Mouse (Mus musculus): ENCODE data around the gene Opa1. TPM values are rescaled to one million over a fixed set of nuclear protein-coding genes. Genes with fewer than 3 reads are reported as not detected.

Opa1 gene
- total and polyA plus RNA-seq, 3 experiments = 27.0 to 163 (median 143) TPM

- no peaks in the 10 kb centered on the region for H3K36me3 ChIP-seq (ENCODE audit: control insufficient read depth, insufficient read depth, low read length)
- no peak for DNase-seq
- no peak for TF ChIP-seq CTCF (IDR thresholded peaks at IDR 0.05)
- TF ChIP-seq POLR2A (IDR thresholded peaks at IDR 0.05; ENCODE audit: insufficient read depth, low read depth, low read length) = no peak
- no peak for TF ChIP-seq EP300 (IDR thresholded peaks at IDR 0.05; ENCODE audit: insufficient read depth, low read depth, low read length)
- no peak overlapping the region for H3K4me3 ChIP-seq
- no peaks in the 10 kb centered on the region for H3K79me2 ChIP-seq (replicated peaks; ENCODE audit: control insufficient read depth, insufficient read depth, low read length)
- WGBS = 33% methylated on average over 6 of the region's 6 CpGs
- intact Hi-C loops (cut with DNase I) = no loop called here
- no peaks in the 10 kb centered on the region for H3K4me1 ChIP-seq (ENCODE audit: control insufficient read depth, insufficient read depth, low read length)
- H3K27me3 ChIP-seq (ENCODE audit: control insufficient read depth, insufficient read depth, low read length) = no peaks in the 10 kb centered on the region
- H3K27ac ChIP-seq = no peak overlapping the region
- H3K9ac ChIP-seq (ENCODE audit: low read depth, low read length) = no peak overlapping the region
Measured at GRCm38 (mm10) chr16:29686141-29686540, 107.0 kb downstream of the Opa1 start.

DNA sequence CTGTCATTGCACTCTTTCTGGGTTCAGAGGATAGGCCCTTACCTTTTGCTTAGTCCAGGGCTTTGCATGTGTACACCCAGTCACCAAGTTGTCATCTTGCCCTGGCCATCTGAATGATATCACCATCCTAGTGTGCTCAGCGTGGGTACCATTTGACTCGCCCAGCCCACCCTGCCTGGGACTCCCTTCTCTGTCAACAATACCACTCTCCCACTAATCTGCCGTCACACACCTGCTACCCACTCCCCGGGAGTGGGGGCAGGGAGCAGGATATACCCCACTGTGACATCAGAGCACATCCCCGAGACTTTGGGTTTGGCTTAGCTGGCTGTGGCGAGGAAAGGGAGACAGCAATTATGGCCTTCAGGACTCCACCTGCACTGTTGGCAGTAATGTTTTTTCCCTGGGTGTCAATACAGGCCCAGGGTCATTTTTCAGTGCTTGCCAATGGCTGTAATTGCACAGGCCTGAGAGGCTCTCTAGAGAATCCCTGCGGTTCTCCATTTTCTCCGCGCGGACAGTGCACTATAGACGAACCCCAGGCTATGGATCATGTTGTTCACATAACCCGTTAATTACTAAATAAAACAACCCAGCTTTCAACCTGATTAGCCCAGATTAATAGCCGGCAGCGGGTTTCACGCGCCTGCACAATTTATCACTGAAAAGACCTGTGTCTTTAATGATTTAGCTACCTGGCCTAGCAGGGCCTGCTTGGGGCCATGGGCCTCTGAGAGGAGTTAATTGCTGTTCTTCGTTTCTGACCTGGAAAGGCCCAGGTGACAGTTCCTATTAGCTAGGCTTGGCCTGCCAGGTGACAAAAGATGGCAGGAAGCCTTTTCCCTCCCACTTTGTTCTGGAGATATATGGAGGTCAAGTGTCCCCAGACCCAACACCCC lies 109.1 kb downstream of the Opa1 start:
- 92% methylated on average over 17 of the region's 17 CpGs for WGBS
- TF ChIP-seq CTCF (IDR thresholded peaks at IDR 0.05) (no peak), EP300 (IDR thresholded peaks at IDR 0.05; ENCODE audit: insufficient read depth, low read depth, low read length) (no peak), POLR2A (IDR thresholded peaks at IDR 0.05; ENCODE audit: insufficient read depth, low read depth, low read length) (no peak)
- no peak overlapping the region for H3K9ac ChIP-seq (ENCODE audit: low read depth, low read length)
- H3K4me3 ChIP-seq = no peak overlapping the region
- H3K79me2 ChIP-seq (replicated peaks; ENCODE audit: control insufficient read depth, insufficient read depth, low read length) = no peaks in the 10 kb centered on the region
- no peaks in the 10 kb centered on the region for H3K27me3 ChIP-seq (ENCODE audit: control insufficient read depth, insufficient read depth, low read length)
- intact Hi-C loops (cut with DNase I) = no loop called here
- no peaks in the 10 kb centered on the region for H3K36me3 ChIP-seq (ENCODE audit: control insufficient read depth, insufficient read depth, low read length)
- no peak overlapping the region for H3K27ac ChIP-seq
- no peaks in the 10 kb centered on the region for H3K4me1 ChIP-seq (ENCODE audit: control insufficient read depth, insufficient read depth, low read length)
- no peak for DNase-seq

DNA sequence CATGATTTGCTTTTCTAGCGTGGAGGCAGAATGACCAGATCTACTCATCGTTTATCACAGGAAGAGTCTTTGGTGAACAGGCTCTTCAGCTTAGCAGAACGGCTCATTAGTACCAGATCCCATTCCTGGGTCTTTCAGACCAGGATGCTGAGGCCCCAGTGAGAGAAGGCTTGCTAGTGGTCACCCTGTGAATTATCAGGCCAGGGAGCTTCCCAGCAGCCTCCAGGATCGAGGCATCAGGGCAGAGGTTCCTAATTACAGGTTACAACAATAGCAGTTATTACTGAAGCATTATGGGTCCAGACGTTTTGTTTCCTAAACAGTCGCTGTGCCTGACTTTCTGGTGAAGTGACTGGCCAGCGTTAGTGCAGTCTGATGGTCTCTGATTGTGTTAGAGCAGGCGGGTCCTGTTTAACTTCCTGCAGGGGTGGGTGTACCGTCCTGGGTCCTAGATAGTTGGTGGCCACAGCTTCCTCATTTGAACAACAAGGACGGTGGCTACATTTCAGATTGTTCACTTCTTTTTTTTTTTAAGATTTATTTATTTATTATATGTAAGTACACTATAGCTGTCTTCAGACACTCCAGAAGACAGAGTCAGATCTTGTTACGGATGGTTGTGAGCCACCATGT lies 110.2 kb downstream of the Opa1 start:
- no peaks in the 10 kb centered on the region for H3K36me3 ChIP-seq (ENCODE audit: control insufficient read depth, insufficient read depth, low read length)
- no peak overlapping the region for H3K27ac ChIP-seq
- WGBS = 45% methylated on average over 11 of the region's 11 CpGs
- no peak overlapping the region for H3K9ac ChIP-seq (ENCODE audit: low read depth, low read length)
- no peak for DNase-seq
- H3K4me1 ChIP-seq (ENCODE audit: control insufficient read depth, insufficient read depth, low read length) = peaks cover 3% of the 10 kb centered on the region
- no peaks in the 10 kb centered on the region for H3K79me2 ChIP-seq (replicated peaks; ENCODE audit: control insufficient read depth, insufficient read depth, low read length)
- no peak overlapping the region for H3K4me3 ChIP-seq
- intact Hi-C loops (cut with DNase I) = no loop called here
- no peaks in the 10 kb centered on the region for H3K27me3 ChIP-seq (ENCODE audit: control insufficient read depth, insufficient read depth, low read length)
- TF ChIP-seq CTCF (IDR thresholded peaks at IDR 0.05) = no peak
- TF ChIP-seq EP300 (IDR thresholded peaks at IDR 0.05; ENCODE audit: insufficient read depth, low read depth, low read length) = no peak
- TF ChIP-seq POLR2A (IDR thresholded peaks at IDR 0.05; ENCODE audit: insufficient read depth, low read depth, low read length) = no peak

DNA sequence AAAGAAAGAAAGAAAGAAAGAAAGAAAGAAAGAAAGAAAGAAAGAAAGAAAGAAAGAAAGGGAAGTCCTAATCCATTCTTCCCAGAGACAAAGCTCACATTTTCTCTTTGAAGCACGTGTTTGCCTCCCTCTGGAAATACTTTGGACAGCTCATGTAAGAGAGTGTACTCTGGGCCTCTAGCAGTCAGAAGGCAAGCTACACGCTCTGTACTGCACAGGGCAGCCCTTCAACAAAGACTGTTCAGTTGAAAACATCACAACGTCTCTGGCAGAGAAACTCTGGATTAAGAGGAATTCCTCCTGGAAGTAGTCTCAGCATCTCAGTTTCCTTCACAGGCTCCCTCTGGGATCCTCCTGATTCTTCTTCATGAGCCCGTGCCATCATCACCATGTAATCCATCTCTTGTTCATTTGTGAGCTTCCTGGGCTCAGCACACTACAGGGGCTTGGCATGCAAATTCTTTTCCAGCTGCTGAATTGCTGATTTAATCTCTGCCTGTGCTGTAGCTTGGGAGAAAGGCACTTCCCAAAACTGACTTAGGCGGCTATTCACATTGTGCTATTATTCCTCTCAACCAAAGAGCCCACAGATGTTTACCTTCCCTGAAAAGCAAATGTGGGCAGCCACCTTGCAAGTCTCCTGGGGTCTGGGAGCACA lies 114.0 kb downstream of the Opa1 start:
- intact Hi-C loops (cut with DNase I) = no loop called here
- Histone ChIP-seq H3K4me3 (no peak overlapping the region), H3K9ac (ENCODE audit: low read depth, low read length) (no peak overlapping the region), H3K4me1 (ENCODE audit: control insufficient read depth, insufficient read depth, low read length) (peaks cover 3% of the 10 kb centered on the region), H3K36me3 (ENCODE audit: control insufficient read depth, insufficient read depth, low read length) (no peaks in the 10 kb centered on the region), H3K27ac (no peak overlapping the region), H3K27me3 (ENCODE audit: control insufficient read depth, insufficient read depth, low read length) (no peaks in the 10 kb centered on the region), H3K79me2 (replicated peaks; ENCODE audit: control insufficient read depth, insufficient read depth, low read length) (no peaks in the 10 kb centered on the region)
- DNase-seq = no peak
- no peak for TF ChIP-seq CTCF (IDR thresholded peaks at IDR 0.05)
- TF ChIP-seq EP300 (IDR thresholded peaks at IDR 0.05; ENCODE audit: insufficient read depth, low read depth, low read length) = no peak
- TF ChIP-seq POLR2A (IDR thresholded peaks at IDR 0.05; ENCODE audit: insufficient read depth, low read depth, low read length) = no peak
- WGBS = 34% methylated on average over 5 of the region's 5 CpGs

DNA sequence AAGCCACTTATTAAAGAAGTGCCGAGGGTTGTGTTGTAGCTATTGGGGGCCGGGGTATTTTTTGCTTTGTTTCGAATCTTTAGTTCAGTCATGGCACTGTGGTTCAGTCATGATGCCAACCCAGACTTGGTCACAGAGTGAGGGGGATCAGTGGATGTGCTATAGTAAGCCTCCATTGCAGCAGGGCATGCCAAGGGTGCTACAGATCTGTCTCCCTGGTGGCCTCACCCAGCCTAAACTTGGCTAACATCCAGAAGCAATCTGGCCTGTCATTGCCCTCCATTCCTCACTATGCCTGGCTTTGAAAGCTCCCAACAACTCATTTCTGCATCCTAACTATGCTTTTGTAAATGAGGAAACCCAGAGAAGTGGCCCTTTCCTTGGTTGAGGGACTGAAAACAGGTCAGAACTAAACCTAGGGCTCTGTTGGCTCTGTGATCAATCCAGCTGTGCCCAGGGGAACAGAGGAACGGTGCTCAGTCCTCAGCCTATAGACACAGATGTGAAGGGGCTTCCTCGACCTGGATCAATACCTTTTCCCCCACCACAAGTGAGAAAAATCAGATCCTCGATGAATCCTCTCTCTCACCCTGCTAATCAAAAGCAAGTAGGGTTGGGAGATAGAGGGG lies 114.8 kb downstream of the Opa1 start:
- WGBS = 51% methylated on average over 6 of the region's 6 CpGs
- Histone ChIP-seq H3K4me3 (no peak overlapping the region), H3K27me3 (ENCODE audit: control insufficient read depth, insufficient read depth, low read length) (no peaks in the 10 kb centered on the region), H3K4me1 (ENCODE audit: control insufficient read depth, insufficient read depth, low read length) (peaks cover 3% of the 10 kb centered on the region), H3K27ac (no peak overlapping the region), H3K36me3 (ENCODE audit: control insufficient read depth, insufficient read depth, low read length) (no peaks in the 10 kb centered on the region), H3K9ac (ENCODE audit: low read depth, low read length) (no peak overlapping the region), H3K79me2 (replicated peaks; ENCODE audit: control insufficient read depth, insufficient read depth, low read length) (no peaks in the 10 kb centered on the region)
- no peak for DNase-seq
- intact Hi-C loops (cut with DNase I) = no loop called here
- TF ChIP-seq POLR2A (IDR thresholded peaks at IDR 0.05; ENCODE audit: insufficient read depth, low read depth, low read length) (no peak), CTCF (IDR thresholded peaks at IDR 0.05) (no peak), EP300 (IDR thresholded peaks at IDR 0.05; ENCODE audit: insufficient read depth, low read depth, low read length) (no peak)

Data from heart, adult 2 months (tissue).